Mouse (Mus musculus) lung, adult 2 months (tissue): ENCODE data around the gene Crybg3.

Source experiments
- CTCF ChIP-seq: fragments of 200-500 bp; IDR thresholded peaks from 2 replicates; pipeline ENCODE4 v1.5.1; 2011; ENCODE audit warnings: mild to moderate bottlenecking, low read length, control low read depth; ENCODE audit not compliant: insufficient read depth
- POLR2A ChIP-seq: fragments of 200-500 bp; IDR thresholded peaks from 2 replicates; pipeline ENCODE4 v1.6.1; 2011; ENCODE audit warnings: low read depth, mild to moderate bottlenecking, control low read depth, low read length, borderline replicate concordance; ENCODE audit errors: extremely low read depth

DNA sequence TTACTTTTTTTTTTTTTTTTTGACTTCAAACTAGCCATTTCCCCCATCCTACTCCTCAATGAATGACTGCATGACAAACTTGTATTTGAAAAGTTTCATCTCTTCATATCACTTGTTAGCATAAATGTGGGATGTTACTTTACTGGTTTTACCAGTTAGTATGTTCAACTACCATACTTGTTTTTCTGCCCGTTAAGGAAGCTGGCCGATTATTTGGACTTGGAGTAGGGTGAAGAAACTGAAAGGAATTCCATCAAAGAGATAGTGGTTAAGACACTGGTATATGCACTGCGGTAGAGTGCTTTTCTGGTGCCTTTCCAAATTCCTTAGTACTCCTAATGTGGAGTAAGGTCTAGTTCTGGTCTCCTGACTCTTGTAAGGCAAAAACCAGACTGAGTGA is 39.2 kb upstream of the Crybg3 start:
- TF ChIP-seq POLR2A, result no peak
- no peak for TF ChIP-seq CTCF
